In genomic region chr13:23662536-23662935, GRCm38 (mm10) we compare ENCODE assay signal across 31 mouse cellular contexts. TPM values are rescaled to one million over a fixed set of nuclear protein-coding genes. Genes with fewer than 3 reads are reported as not detected.
A peak's percentile ranks its signal among the peaks of the same experiment; 100 is the strongest.
DNase-seq lines count a peak whose midpoint lies in the region; ATAC-seq and TF ChIP-seq lines count a peak whose summit lies in the region.
"Had no signal": no experiment of that assay in that cellular context is flagged by ENCODE, and none has a peak within 500 bp of the region (broad histone marks: within the 10 kb centered on the region; RNA-seq: fewer than 3 reads in every experiment).

No protein-coding gene starts in this region.

- H3K4me3 ChIP-seq in limb, embryonic 11.5 days (ENCODE audit: low read depth, low read length), result no peak overlapping the region
- no peak overlapping the region for H3K4me3 ChIP-seq in limb, embryonic 10.5 days
- H3K4me3 ChIP-seq in lung, postnatal 0 days (ENCODE audit: low read depth, low read length), result no peak overlapping the region
- H3K4me3 ChIP-seq: embryonic facial prominence, embryonic 12.5 days; embryonic facial prominence, embryonic 15.5 days; erythroblast, embryonic 14.5 days; forebrain, embryonic 10.5 days; forebrain, embryonic 12.5 days had no signal

- H3K27ac ChIP-seq in limb, embryonic 11.5 days (replicated peaks; ENCODE audit: low read depth, low read length), result no peak overlapping the region
- H3K27ac ChIP-seq in limb, embryonic 10.5 days, result no peak overlapping the region
- H3K27ac ChIP-seq in lung, postnatal 0 days (ENCODE audit: low read length), result no peak overlapping the region
- H3K27ac ChIP-seq: embryonic facial prominence, embryonic 12.5 days; embryonic facial prominence, embryonic 15.5 days; forebrain, embryonic 10.5 days; forebrain, embryonic 12.5 days had no signal

- TF ChIP-seq CTCF in lung, postnatal 0 days (IDR thresholded peaks at IDR 0.05), result no peak

- no peaks in the 10 kb centered on the region for H3K36me3 ChIP-seq in limb, embryonic 11.5 days (ENCODE audit: control insufficient read depth, insufficient read depth, low read length)
- no peaks in the 10 kb centered on the region for H3K36me3 ChIP-seq in limb, embryonic 10.5 days
- H3K36me3 ChIP-seq in lung, postnatal 0 days (ENCODE audit: insufficient read depth, low read length), result no peaks in the 10 kb centered on the region
- H3K36me3 ChIP-seq: embryonic facial prominence, embryonic 12.5 days; embryonic facial prominence, embryonic 15.5 days; forebrain, embryonic 10.5 days; forebrain, embryonic 12.5 days; G1E had no signal

- H3K9me3 ChIP-seq in limb, embryonic 11.5 days (ENCODE audit: control insufficient read depth, low read length), result no peaks in the 10 kb centered on the region
- H3K9me3 ChIP-seq in limb, embryonic 10.5 days (replicated peaks), result no peaks in the 10 kb centered on the region
- no peaks in the 10 kb centered on the region for H3K9me3 ChIP-seq in lung, postnatal 0 days (ENCODE audit: low read length)
- H3K9me3 ChIP-seq: embryonic facial prominence, embryonic 12.5 days; embryonic facial prominence, embryonic 15.5 days; forebrain, embryonic 10.5 days; forebrain, embryonic 12.5 days; G1E had no signal

- no peak for ATAC-seq in limb, embryonic 11.5 days (ENCODE audit: insufficient number of reproducible peaks, low FRiP score, low TSS enrichment, low read depth)
- ATAC-seq in lung, postnatal 0 days, result peak; percentile 12; the same call in 1 of the 2 replicates
- ATAC-seq: activated CD4-positive, CD25-positive, alpha-beta regulatory T cell, adult 4 months; forebrain, embryonic 14.5 days; forebrain, embryonic 16.5 days; Patski had no signal

- H3K4me1 ChIP-seq in limb, embryonic 11.5 days (ENCODE audit: control insufficient read depth, insufficient read depth, low read length), result no peaks in the 10 kb centered on the region
- no peaks in the 10 kb centered on the region for H3K4me1 ChIP-seq in limb, embryonic 10.5 days
- no peaks in the 10 kb centered on the region for H3K4me1 ChIP-seq in lung, postnatal 0 days (ENCODE audit: insufficient read depth, low read depth, low read length)
- H3K4me1 ChIP-seq: embryonic facial prominence, embryonic 12.5 days; embryonic facial prominence, embryonic 15.5 days; forebrain, embryonic 10.5 days; forebrain, embryonic 12.5 days had no signal

- no peaks in the 10 kb centered on the region for H3K27me3 ChIP-seq in limb, embryonic 11.5 days (ENCODE audit: control insufficient read depth, insufficient read depth, low read length)
- H3K27me3 ChIP-seq in limb, embryonic 10.5 days (ENCODE audit: low read depth, poor library complexity, severe bottlenecking), result no peaks in the 10 kb centered on the region
- H3K27me3 ChIP-seq in lung, postnatal 0 days (replicated peaks; ENCODE audit: insufficient read depth, low read length), result no peaks in the 10 kb centered on the region
- H3K27me3 ChIP-seq: embryonic facial prominence, embryonic 12.5 days; embryonic facial prominence, embryonic 15.5 days; forebrain, embryonic 12.5 days; Patski had no signal

- H3K4me2 ChIP-seq in limb, embryonic 11.5 days (ENCODE audit: low read depth, severe bottlenecking), result no peak overlapping the region
- H3K4me2 ChIP-seq in lung, postnatal 0 days (replicated peaks; ENCODE audit: low read depth, low read length), result no peak overlapping the region
- H3K4me2 ChIP-seq: embryonic facial prominence, embryonic 12.5 days; embryonic facial prominence, embryonic 15.5 days; forebrain, embryonic 12.5 days had no signal

- TF ChIP-seq EP300 in lung, postnatal 0 days (IDR thresholded peaks at IDR 0.05), result no peak

- WGBS in limb, embryonic 11.5 days, result 93% methylated on average over 3 of the region's 3 CpGs
- 87% methylated on average over 3 of the region's 3 CpGs for WGBS in limb, embryonic 10.5 days
- 47% methylated on average over 3 of the region's 3 CpGs for WGBS in lung, postnatal 0 days

- H3K9ac ChIP-seq in limb, embryonic 11.5 days (ENCODE audit: low read length), result no peak overlapping the region
- no peak overlapping the region for H3K9ac ChIP-seq in lung, postnatal 0 days (replicated peaks; ENCODE audit: low read depth)
- H3K9ac ChIP-seq: embryonic facial prominence, embryonic 12.5 days; embryonic facial prominence, embryonic 15.5 days; forebrain, embryonic 12.5 days had no signal

- peak; percentile 7 for DNase-seq in limb, embryonic 11.5 days (ENCODE audit: low spot score)
- DNase-seq in limb, embryonic 10.5 days (ENCODE audit: low spot score), result no peak
- peak; percentile 11 for DNase-seq in lung, postnatal 0 days (ENCODE audit: low spot score)
- no peak for DNase-seq in lung, postnatal 14 days
- DNase-seq in ES-CJ7 (ENCODE audit: low read depth, low spot score), result peak; percentile 28
- peak; percentile 88 for DNase-seq in R1 (ENCODE audit: low read depth, low spot score)
- DNase-seq in c-Kit-positive CD71-positive TER-119-positive erythroid progenitor cells, embryonic 14.5 days (ENCODE audit: low spot score), result no peak
- DNase-seq in gastrocnemius, postnatal 10 days, result no peak
- DNase-seq: adrenal gland, adult 8-10 months; adrenal gland, postnatal 14 days; adrenal gland, postnatal 36 days; cerebellum, adult 11 months; cerebellum, adult 18-20 months; cerebellum, adult 8-10 months; cerebellum, adult 9-11 months; cerebellum, postnatal 14 days; cerebellum, postnatal 36 days; embryo, embryonic 11 days had no signal

RNA-seq across cellular contexts. Expression of gene Hist1h2ac, which starts 21.2 kb away (rescaled TPM):
- polyA plus RNA-seq in limb, embryonic 11.5 days (2014; fragmentation: Nextera tagmentation; extraction: Ambion mirVana), result 0.96 and 1.0 TPM in 2 replicates
- polyA plus RNA-seq in limb, embryonic 10.5 days (2016; fragmentation: Nextera tagmentation; extraction: Ambion mirVana), result 0.60 and 0.98 TPM in 2 replicates
- polyA plus RNA-seq in lung, postnatal 0 days (2015; fragmentation: Nextera tagmentation; extraction: Ambion mirVana), result 0.32 and 0.54 TPM in 2 replicates
- 1 to 10 TPM; 6.3 to 6.7 TPM for total RNA-seq in gastrocnemius, postnatal 10 days (2021)

RNA-seq across cellular contexts. Expression of gene Hist1h2bc, which starts 21.5 kb away (rescaled TPM):
- 19.9 and 21.1 TPM in 2 replicates for polyA plus RNA-seq in limb, embryonic 11.5 days (2014; fragmentation: Nextera tagmentation; extraction: Ambion mirVana)
- 16.9 and 17.0 TPM in 2 replicates for polyA plus RNA-seq in limb, embryonic 10.5 days (2016; fragmentation: Nextera tagmentation; extraction: Ambion mirVana)
- 67.5 and 69.5 TPM in 2 replicates for polyA plus RNA-seq in lung, postnatal 0 days (2015; fragmentation: Nextera tagmentation; extraction: Ambion mirVana)
- 10 to 100 TPM; 87.0 to 92.4 TPM for total RNA-seq in gastrocnemius, postnatal 10 days (2021)

RNA-seq across cellular contexts. Expression of gene Hist1h1t, which starts 33.1 kb away (rescaled TPM):
- 0.28 TPM in 1 of 2 replicates, not detected in the other for polyA plus RNA-seq in limb, embryonic 11.5 days (2014; fragmentation: Nextera tagmentation; extraction: Ambion mirVana)
- polyA plus RNA-seq in limb, embryonic 10.5 days (2016; fragmentation: Nextera tagmentation; extraction: Ambion mirVana), result 0.26 TPM in 1 of 2 replicates, not detected in the other
- polyA plus RNA-seq in lung, postnatal 0 days (2015; fragmentation: Nextera tagmentation; extraction: Ambion mirVana), result 0.13 TPM in 1 of 2 replicates, not detected in the other
- total RNA-seq in gastrocnemius, postnatal 10 days (2021), result under 1 TPM; 0.59 to 0.63 TPM
- total RNA-seq: adrenal gland, adult 18-20 months had no signal
- polyA plus RNA-seq: activated CD4-positive, CD25-positive, alpha-beta regulatory T cell, adult 4 months; C2C12; embryonic facial prominence, embryonic 15.5 days; forebrain, embryonic 10.5 days; forebrain, embryonic 12.5 days; forebrain, embryonic 14.5 days; forebrain, embryonic 16.5 days; frontal cortex, adult 2 months; G1E had no signal

RNA-seq across cellular contexts. Expression of gene Hist1h4c, which starts 35.7 kb away (rescaled TPM):
- polyA plus RNA-seq in limb, embryonic 11.5 days (2014; fragmentation: Nextera tagmentation; extraction: Ambion mirVana), result 6.6 and 7.9 TPM in 2 replicates
- 6.4 and 6.5 TPM in 2 replicates for polyA plus RNA-seq in limb, embryonic 10.5 days (2016; fragmentation: Nextera tagmentation; extraction: Ambion mirVana)
- polyA plus RNA-seq in lung, postnatal 0 days (2015; fragmentation: Nextera tagmentation; extraction: Ambion mirVana), result 3.7 and 3.9 TPM in 2 replicates
- 100 to 1,000 TPM; 153 to 157 TPM for total RNA-seq in gastrocnemius, postnatal 10 days (2021)

RNA-seq across cellular contexts. Expression of gene Hist1h1e, which starts 40.2 kb away (rescaled TPM):
- polyA plus RNA-seq in limb, embryonic 11.5 days (2014; fragmentation: Nextera tagmentation; extraction: Ambion mirVana), result 20.3 and 24.6 TPM in 2 replicates
- 19.6 and 20.6 TPM in 2 replicates for polyA plus RNA-seq in limb, embryonic 10.5 days (2016; fragmentation: Nextera tagmentation; extraction: Ambion mirVana)
- polyA plus RNA-seq in lung, postnatal 0 days (2015; fragmentation: Nextera tagmentation; extraction: Ambion mirVana), result 7.8 and 9.9 TPM in 2 replicates
- total RNA-seq in gastrocnemius, postnatal 10 days (2021), result 100 to 1,000 TPM; 182 to 186 TPM

Comparison
In these comparisons a context has a peak if more than half of its experiments do, and no peak if none do; other contexts are left out.
1. DNase-seq: peak in limb, embryonic 11.5 days (single experiment), lung, postnatal 0 days (single experiment), ES-CJ7 (single experiment) and R1 (single experiment); none in limb, embryonic 10.5 days (single experiment), lung, postnatal 14 days (single experiment), c-Kit-positive CD71-positive TER-119-positive erythroid progenitor cells, embryonic 14.5 days (single experiment) and gastrocnemius, postnatal 10 days (single experiment).